Mouse (Mus musculus) cerebellum, postnatal 14 days (tissue): ENCODE data around the gene Rgs6.
A peak's percentile ranks its signal among the peaks of the same experiment; 100 is the strongest.

ENCODE experiments used
- DNase-seq, 2 experiments: peaks; one replicate each; pipeline ENCODE4 v3.0.0; 2021; ENCODE audit warnings: mixed read lengths in 2 of 2

The Rgs6 gene

GRCm38 (mm10) chr12:82588017-82588416 is at the start of gene Rgs6:
Gene Rgs6, plus strand, starts transcription at chr12:82588292.
- no peak for DNase-seq

GRCm38 (mm10) chr12:82547127-82547526 is 41.0 kb upstream of the Rgs6 start:
- DNase-seq: no peak

GRCm38 (mm10) chr12:82549228-82549627 is 38.9 kb upstream of the Rgs6 start:
- peak in 1 of 2 experiments; percentile 3 for DNase-seq

DNA sequence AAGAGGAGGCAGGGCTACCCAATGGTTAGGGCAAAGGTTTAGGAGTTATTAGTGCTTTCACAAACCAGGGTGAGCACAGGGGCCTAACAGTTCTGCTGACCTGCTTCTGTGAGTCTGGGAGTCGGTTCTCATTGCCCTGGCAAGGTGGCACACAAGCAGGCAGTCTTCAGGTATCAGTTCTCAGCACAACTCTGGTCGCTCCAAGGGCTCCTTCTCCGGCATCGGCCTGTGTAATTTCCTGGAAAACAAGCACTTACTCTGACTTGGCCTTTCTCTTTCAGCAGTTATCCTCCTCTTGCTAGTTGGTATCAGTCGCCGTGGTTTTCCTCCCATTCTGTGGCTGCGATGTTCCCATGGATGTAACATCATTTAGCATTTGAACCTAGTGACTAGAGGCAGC is 38.0 kb upstream of the Rgs6 start:
- no peak for DNase-seq

GRCm38 (mm10) chr12:82552376-82552775 is 35.7 kb upstream of the Rgs6 start:
- no peak for DNase-seq

GRCm38 (mm10) chr12:82562916-82563315 is 25.2 kb upstream of the Rgs6 start:
- DNase-seq: no peak

DNA sequence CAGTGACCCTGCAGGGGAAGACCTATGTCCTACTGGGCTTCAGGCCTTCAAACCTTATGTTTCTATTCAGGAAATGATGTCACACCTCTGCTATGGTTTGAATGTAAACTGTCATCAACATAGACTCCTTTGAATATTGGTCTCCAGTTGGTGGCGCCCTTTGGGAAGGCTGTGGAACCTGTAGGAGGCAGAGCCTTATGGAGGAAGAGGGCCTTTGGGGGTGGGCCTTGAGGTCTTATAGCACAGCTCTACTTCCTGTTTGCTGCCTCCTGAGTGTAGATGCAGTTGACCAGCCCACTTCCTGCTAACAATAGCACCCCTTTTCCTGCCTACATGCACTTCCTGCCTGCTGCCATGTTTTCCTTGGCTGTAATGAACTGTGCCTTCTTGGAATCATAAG is 19.7 kb upstream of the Rgs6 start:
- no peak for DNase-seq

DNA sequence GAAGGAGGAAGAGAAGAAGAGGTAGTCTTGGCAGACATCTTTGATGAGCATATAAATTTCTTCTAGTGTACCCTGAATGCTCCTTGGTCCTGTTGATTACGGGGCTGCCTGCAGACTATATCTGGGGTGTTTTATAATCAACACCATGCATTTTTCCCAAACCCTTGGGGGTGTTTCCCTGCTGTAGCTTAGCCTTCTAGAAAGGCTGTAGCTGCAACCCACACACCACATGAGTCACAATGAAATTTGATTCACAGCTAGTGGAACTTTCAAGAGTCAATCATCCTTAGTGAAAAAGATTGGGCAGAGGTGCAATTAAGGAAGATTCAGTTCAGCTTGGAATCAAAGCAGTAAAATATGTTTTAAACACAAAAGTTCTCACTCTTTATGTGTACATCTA is 15.4 kb upstream of the Rgs6 start:
- no peak for DNase-seq

GRCm38 (mm10) chr12:82586592-82586991 is 1.5 kb upstream of the Rgs6 start:
- peak; percentile 34 to 57 for DNase-seq

- DNase-seq: no peak
Measured at GRCm38 (mm10) chr12:82587348-82587895, 670 bp upstream of the Rgs6 start.

DNA sequence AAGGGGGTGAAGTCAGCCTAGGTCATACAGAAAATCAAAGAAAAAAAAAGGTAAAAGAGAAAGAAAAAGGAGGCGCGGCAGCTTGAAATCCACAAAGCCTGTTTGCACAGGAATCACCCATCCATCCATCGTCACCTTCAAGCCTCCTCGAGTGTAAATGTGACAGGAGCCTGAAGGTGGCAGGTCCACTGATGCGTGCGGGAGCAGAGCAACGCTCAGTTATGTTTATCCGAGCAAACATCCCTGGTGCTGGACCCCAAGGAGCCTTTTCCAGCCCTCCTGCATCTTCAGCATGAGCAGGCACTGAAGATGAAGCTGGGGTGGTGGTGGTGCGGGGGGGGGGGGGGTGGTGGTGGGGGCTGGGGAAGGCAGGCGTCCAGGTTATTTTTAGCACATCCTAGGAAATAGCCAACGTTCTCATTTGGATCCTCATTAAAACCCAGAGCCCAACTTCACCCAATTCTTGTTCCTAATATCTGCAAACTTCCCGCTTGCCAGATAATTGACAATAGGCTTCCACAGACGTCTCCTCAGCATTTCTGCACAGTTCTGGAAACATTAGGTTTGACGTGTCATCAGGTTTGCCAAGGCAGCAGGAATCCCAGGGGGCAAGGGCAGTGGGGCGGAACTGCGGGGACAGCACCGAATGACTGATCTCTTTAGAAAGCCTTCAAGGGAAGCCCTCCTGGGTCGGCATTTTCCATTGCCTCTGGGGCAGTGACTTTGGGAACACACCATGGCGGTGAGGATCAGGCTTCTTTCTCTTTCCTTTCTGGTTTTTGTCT is 946 bp downstream of the Rgs6 start:
- peak; percentile 30 to 44 for DNase-seq

DNA sequence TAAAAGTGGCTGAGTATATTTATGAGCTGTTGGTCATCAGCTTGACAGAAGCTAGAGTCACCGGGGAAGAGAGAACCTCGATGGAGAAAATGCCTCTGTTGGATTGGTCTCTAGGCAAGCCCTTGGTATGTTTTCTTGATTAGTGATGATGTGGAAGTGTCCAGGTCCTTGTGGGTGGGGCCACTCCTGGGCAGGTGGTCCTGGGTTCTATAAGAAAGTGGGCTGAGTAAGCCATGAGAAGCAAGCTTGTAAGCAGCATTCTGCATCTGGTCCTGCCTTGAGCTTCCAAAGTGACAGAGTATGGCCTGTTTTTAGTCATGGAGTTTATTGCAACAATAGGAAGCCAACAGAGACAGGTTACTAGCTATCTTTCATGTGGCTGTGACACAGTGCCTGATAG is 10.9 kb downstream of the Rgs6 start:
- DNase-seq: no peak

DNA sequence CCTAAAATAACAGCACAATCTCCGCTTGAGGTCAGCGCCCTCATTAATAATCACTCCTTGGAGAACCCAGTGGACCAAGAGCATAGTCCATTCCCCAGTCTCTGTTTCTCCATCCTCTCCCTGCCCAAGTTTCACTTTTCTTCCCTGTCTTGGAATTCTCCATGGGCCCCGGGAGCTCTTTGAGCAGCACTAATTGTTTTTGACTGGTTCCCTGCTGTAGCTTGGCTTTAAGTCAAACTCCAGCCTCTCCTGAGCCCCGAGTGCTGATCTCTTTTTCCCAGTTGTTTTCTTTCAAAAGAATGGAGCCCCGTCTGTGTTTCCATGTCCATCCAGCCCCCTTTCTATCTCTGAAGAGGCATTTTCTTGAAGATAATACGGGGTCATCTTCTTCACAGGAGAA is 12.3 kb downstream of the Rgs6 start:
- DNase-seq: peak; percentile 47 to 59

DNA sequence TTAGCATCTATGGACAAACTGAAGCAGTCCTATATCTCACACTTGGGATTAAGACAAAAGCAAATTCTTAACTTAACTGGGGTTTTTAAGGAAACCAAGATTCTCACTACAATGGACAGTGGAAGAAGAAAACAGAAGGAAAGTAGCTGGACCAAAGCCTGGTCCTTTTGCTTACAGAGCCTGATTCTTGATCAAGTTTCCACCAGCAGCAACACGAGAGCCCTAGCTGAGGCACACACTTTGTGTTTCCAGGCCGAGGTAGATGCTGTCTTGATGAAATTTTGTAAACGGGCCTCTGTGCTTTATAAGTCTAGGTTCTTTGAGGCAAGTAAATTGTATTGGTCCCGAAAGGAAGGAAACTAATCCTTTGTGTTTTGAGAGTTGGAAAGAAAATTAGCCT is 14.7 kb downstream of the Rgs6 start:
- DNase-seq: no peak

GRCm38 (mm10) chr12:82603308-82603707 is 15.2 kb downstream of the Rgs6 start:
- no peak for DNase-seq

GRCm38 (mm10) chr12:82603979-82604378 is 15.9 kb downstream of the Rgs6 start:
- no peak for DNase-seq

DNA sequence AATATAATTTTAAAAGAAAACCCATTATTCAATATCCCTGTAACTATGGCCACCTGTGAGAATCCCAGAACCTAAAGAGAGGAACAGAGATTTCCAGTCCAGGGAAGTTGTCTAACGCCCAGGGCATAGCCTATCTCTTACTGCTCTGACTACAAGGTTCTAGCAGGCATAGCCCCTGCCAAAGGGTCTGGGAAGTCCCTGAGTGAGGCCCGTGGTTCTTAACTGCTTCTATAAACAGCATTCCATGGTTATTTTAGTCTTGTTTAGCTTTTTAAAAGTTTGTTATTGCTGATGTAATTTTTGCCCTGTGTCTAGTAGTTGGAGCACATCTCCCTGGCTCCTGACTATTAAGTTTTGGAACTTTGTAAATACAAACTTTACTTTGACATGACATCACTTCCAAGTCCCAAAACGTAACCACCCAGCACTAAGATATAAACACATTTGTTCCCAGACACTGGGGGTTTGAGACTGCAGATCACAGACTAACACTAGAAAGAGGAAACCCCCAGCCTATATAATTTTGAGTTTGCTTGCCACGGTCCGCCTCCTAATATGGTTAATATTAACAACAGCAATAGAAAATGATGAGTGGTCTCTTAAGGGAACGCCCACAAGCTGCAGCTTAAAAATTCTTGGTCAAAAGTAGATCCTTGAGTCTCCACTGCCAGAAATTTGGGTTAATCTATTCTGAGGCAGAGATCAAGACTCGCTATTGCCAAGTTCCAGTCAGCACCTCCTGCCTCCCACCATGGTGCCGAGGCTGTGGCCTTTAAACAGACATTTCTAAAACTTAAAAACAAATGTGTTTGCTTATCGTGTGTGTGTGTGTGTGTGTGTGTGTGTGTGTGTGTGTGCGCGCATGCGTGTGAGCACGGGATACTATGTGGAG is 24.9 kb downstream of the Rgs6 start:
- DNase-seq: no peak

DNA sequence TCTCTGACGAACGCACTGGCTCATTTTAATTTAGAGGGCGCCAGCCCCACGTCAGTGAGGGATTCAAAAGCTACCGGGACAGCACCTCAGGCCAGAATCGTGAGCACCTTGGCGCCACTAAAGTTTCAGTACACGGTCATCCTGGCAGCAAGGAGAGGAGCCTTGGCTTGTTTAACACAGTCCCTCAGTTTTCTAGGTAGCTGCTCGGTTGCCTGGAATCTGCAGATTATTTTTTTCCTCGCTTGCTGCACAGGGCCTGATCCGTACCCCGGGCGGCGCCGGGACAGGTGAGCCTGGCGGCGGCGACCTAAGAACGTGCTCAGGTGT is 28.4 kb downstream of the Rgs6 start:
- DNase-seq: no peak

GRCm38 (mm10) chr12:82616813-82617681 is 29.0 kb downstream of the Rgs6 start:
- peak; percentile 47 to 63 for DNase-seq

- DNase-seq: no peak
Measured at GRCm38 (mm10) chr12:82617682-82618370, 29.7 kb downstream of the Rgs6 start.

DNA sequence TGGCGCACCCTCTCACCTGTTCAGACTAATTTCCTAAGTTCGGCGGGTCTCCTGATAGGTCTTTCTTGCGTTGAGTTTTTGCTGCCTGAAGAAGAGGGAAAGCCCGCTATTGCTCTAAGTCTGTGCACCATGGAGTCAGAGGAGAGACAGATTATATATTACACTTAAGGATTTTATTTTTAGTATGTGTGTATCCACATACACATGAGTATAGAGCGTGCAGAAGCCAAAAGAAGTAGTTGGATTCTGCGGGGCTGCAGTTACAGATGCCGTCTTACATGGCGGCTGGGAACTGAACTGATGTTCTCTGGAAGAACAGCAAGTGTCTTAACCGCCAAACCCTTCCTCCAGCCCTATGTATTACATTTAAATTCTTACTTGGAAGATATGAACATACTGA is 52.3 kb downstream of the Rgs6 start:
- no peak for DNase-seq

- no peak for DNase-seq
Measured at GRCm38 (mm10) chr12:82647876-82648275, 59.8 kb downstream of the Rgs6 start.
